Mouse (Mus musculus) erythroblast, embryonic 14.5 days (primary cell): ENCODE data around the gene Mrps22. TPM values are rescaled to one million over a fixed set of nuclear protein-coding genes. Genes with fewer than 3 reads are reported as not detected.

Experiments used
- H3K27me3 ChIP-seq: 2 replicates; pipeline ENCODE4 v1.6.1; 2012; ENCODE audit warnings: inconsistent platforms; ENCODE audit not compliant: control insufficient read depth
- H3K36me3 ChIP-seq: 2 replicates; pipeline ENCODE4 v1.6.1; 2012; ENCODE audit warnings: mild to moderate bottlenecking, inconsistent platforms; ENCODE audit not compliant: control insufficient read depth
- H3K4me1 ChIP-seq: 2 replicates; pipeline ENCODE4 v1.6.1; 2012; ENCODE audit warnings: inconsistent platforms; ENCODE audit not compliant: control insufficient read depth
- H3K4me3 ChIP-seq: replicated peaks from 2 replicates; pipeline ENCODE3; 2012; ENCODE audit warnings: moderate library complexity, mild to moderate bottlenecking, inconsistent platforms
- H3K9me3 ChIP-seq: 2 replicates; pipeline ENCODE4 v1.6.1; 2012; ENCODE audit warnings: low read length, inconsistent platforms, mixed read lengths; ENCODE audit not compliant: control insufficient read depth
- GATA1 ChIP-seq: IDR thresholded peaks from 2 replicates; pipeline ENCODE4 v1.6.1; 2012; ENCODE audit warnings: low read length, inconsistent platforms, mixed read lengths
- TAL1 ChIP-seq: IDR thresholded peaks from 3 replicates; pipeline ENCODE4 v1.6.1; 2012; ENCODE audit warnings: low read length, inconsistent platforms, mixed read lengths
- polyA plus RNA-seq: library from polyadenylated mRNA; stranded (reverse); fragments of >175 nt; gene quantifications from 2 replicates; pipeline ENCODE4 v1.2.3, GENCODE M21; 2012

Gene Mrps22
- 1.6 and 2.0 TPM in 2 replicates for polyA plus RNA-seq

- peaks cover 4% of the 10 kb centered on the region; the same call in 1 of the 2 replicates for H3K9me3 ChIP-seq
- TF ChIP-seq TAL1: no peak
- no peak for TF ChIP-seq GATA1
- peaks cover 27% of the 10 kb centered on the region for H3K36me3 ChIP-seq
- H3K27me3 ChIP-seq: peaks cover 9% of the 10 kb centered on the region; the same call in 1 of the 2 replicates
- peak within 1 kb of the TSS; percentile 86 for H3K4me3 ChIP-seq
- peaks cover 21% of the 10 kb centered on the region for H3K4me1 ChIP-seq
These were observed at the start of gene Mrps22 for GRCm38 (mm10) chr9:98601156-98601836. Gene Mrps22 (minus strand): TSS chr9:98601660.

- Histone ChIP-seq H3K4me3 (no peak overlapping the region), H3K9me3 (no peaks in the 10 kb centered on the region), H3K27me3 (no peaks in the 10 kb centered on the region), H3K36me3 (no peaks in the 10 kb centered on the region), H3K4me1 (no peaks in the 10 kb centered on the region)
- TF ChIP-seq TAL1 (no peak), GATA1 (no peak)
These were observed 49.1 kb upstream of the Mrps22 start for GRCm38 (mm10) chr9:98650547-98650946.

GRCm38 (mm10) chr9:98647418-98647817, 46.0 kb upstream of the Mrps22 start:
- no peaks in the 10 kb centered on the region for H3K9me3 ChIP-seq
- TF ChIP-seq GATA1: no peak
- TF ChIP-seq TAL1: no peak
- no peak overlapping the region for H3K4me3 ChIP-seq
- H3K4me1 ChIP-seq: no peaks in the 10 kb centered on the region
- no peaks in the 10 kb centered on the region for H3K36me3 ChIP-seq
- H3K27me3 ChIP-seq: no peaks in the 10 kb centered on the region

- Histone ChIP-seq H3K4me1 (no peaks in the 10 kb centered on the region), H3K27me3 (no peaks in the 10 kb centered on the region), H3K36me3 (no peaks in the 10 kb centered on the region), H3K9me3 (no peaks in the 10 kb centered on the region), H3K4me3 (no peak overlapping the region)
- TF ChIP-seq TAL1 (no peak), GATA1 (no peak)
These were observed 44.3 kb upstream of the Mrps22 start for GRCm38 (mm10) chr9:98645750-98646149.

- no peak overlapping the region for H3K4me3 ChIP-seq
- TF ChIP-seq TAL1 (no peak), GATA1 (no peak)
- no peaks in the 10 kb centered on the region for H3K36me3 ChIP-seq
These were observed 40.7 kb upstream of the Mrps22 start for GRCm38 (mm10) chr9:98642126-98642525.

GRCm38 (mm10) chr9:98633287-98634162, 32.1 kb upstream of the Mrps22 start:
- H3K4me3 ChIP-seq: no peak overlapping the region
- no peaks in the 10 kb centered on the region for H3K9me3 ChIP-seq
- H3K36me3 ChIP-seq: no peaks in the 10 kb centered on the region
- no peaks in the 10 kb centered on the region for H3K27me3 ChIP-seq
- TF ChIP-seq TAL1: no peak
- no peak for TF ChIP-seq GATA1
- no peaks in the 10 kb centered on the region for H3K4me1 ChIP-seq

More at GRCm38 (mm10) chr9:98642126-98642525, 40.7 kb upstream of the Mrps22 start:
- H3K9me3 ChIP-seq: no peaks in the 10 kb centered on the region
- H3K4me1 ChIP-seq: no peaks in the 10 kb centered on the region
- H3K27me3 ChIP-seq: no peaks in the 10 kb centered on the region

- TF ChIP-seq GATA1 (no peak), TAL1 (no peak)
- Histone ChIP-seq H3K4me1 (no peaks in the 10 kb centered on the region), H3K36me3 (no peaks in the 10 kb centered on the region), H3K27me3 (no peaks in the 10 kb centered on the region), H3K9me3 (no peaks in the 10 kb centered on the region), H3K4me3 (no peak overlapping the region)
These were observed 27.0 kb upstream of the Mrps22 start for GRCm38 (mm10) chr9:98628480-98628879.

- Histone ChIP-seq H3K27me3 (peaks cover 9% of the 10 kb centered on the region; the same call in 1 of the 2 replicates), H3K4me1 (peaks cover 19% of the 10 kb centered on the region), H3K4me3 (no peak overlapping the region), H3K36me3 (no peaks in the 10 kb centered on the region), H3K9me3 (peaks cover 4% of the 10 kb centered on the region; the same call in 1 of the 2 replicates)
- no peak for TF ChIP-seq TAL1
- no peak for TF ChIP-seq GATA1
These were observed 3.4 kb upstream of the Mrps22 start for GRCm38 (mm10) chr9:98604896-98605295.

- peaks cover 9% of the 10 kb centered on the region; the same call in 1 of the 2 replicates for H3K27me3 ChIP-seq
- H3K36me3 ChIP-seq: peaks cover 21% of the 10 kb centered on the region
- H3K4me3 ChIP-seq: peak overlapping the region; percentile 86
- peaks cover 21% of the 10 kb centered on the region for H3K4me1 ChIP-seq
- no peak for TF ChIP-seq TAL1
- no peak for TF ChIP-seq GATA1
- H3K9me3 ChIP-seq: peaks cover 4% of the 10 kb centered on the region; the same call in 1 of the 2 replicates
These were observed 438 bp upstream of the Mrps22 start for GRCm38 (mm10) chr9:98601837-98602359.
